Mouse (Mus musculus) gastrocnemius, postnatal 10 days (tissue): ENCODE data around the gene Dpt. TPM values are rescaled to one million over a fixed set of nuclear protein-coding genes. Genes with fewer than 3 reads are reported as not detected.
A peak's percentile ranks its signal among the peaks of the same experiment; 100 is the strongest.

Experiments
- DNase-seq: peaks from one replicate; pipeline ENCODE4 v3.0.0; 2021; ENCODE audit warnings: mixed read lengths
- total RNA-seq, 2 experiments: library from RNA; stranded (reverse); gene quantifications; 2 replicates each; pipeline ENCODE4 v1.2.3; 2021

Gene Dpt
- total RNA-seq, 2 experiments from 2014 or later = 128 to 135 TPM

DNA sequence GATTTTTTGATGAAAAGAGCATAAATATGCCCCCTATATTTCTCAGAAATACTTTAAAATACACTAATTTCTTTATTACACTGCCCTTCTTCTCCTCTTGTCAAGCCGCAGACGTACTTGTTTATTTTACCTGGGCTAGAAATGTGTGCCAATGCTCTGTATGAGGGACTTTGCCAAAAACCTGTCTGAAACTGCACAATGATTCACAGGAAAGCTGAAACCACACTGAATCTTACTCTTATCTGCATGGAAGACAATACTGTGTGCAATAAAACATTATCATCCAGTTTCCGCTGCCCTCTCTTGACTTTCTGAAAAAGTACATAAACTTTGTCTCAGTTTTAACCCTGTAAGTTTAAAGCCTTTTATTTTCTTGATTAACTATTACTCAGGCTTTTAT is 20.9 kb downstream of the Dpt start:
- no peak for DNase-seq

DNA sequence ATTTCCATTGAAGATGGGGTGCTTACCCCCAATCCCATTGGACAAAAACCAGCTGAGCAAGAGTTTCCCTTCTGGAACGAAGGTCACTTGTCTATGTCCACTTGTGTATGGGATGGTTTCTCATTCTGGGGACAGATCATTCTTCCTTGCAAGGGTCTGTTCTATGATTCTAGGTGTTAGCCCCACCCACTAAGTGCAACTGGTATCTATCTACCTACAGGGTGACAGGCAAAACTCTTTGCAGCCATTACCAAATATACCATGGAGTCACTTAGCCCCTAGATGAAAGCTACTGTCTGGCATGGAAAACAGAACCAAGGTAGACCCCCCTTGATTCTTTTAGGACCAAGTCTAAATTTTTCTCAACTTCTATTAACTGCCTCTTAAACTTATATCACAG is 24.9 kb downstream of the Dpt start:
- DNase-seq = no peak

DNA sequence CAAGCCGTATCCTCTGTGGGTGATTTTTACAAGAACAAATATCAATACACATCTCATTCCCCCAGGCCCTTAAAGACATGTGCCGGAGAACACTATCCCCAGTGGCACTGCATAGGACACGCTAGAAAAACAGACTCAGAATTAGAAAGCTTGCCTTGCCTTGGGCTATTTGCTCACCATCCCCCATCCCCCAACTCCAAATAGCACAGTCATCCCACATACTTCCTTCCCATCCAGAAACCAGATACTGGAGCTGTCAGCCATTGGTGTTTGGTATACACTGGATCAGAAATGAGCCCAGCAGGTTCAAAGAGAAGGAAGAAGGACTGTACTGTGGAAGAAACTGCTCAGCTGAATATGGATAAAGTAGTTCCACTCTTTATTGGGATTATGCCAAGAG is 25.4 kb downstream of the Dpt start:
- DNase-seq = no peak

DNA sequence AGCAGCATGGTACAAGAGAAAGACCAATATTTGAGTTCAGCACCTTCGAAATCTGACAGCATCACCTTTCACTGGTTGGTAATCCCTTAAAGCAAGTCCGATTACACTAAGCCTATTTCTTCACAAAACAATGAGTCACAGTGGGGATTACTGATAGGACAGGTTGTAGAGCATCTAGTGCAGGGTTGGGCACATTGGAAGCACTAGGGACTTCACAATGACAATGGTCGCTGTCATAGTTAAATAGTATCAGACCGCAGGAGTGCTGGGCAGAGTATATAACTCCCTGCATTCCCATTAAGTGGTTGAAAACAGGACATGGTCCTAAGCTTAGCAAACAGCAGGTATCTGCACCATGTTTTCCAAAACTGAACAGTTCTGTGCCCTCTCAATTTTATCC is 25.8 kb downstream of the Dpt start:
- DNase-seq = no peak

DNA sequence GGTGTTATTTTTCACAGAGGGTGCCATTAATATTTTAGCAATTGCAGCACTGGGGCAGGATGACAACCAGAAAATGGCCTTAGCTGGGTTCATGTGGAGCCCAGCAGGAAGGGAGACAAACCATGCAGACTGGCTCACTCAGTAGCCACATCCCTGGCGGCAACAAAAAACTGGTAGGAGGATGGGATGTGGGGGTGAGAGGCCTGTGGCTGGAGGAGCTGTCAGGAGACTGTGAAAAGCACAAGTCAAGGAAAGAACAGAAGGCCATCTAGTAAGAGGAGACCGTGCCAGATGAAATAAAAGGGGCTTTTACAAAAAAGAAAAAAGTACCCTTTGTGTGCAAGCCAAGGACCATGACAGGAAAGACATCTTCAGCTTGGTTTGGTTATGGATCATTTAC is 28.5 kb downstream of the Dpt start:
- DNase-seq = no peak

DNA sequence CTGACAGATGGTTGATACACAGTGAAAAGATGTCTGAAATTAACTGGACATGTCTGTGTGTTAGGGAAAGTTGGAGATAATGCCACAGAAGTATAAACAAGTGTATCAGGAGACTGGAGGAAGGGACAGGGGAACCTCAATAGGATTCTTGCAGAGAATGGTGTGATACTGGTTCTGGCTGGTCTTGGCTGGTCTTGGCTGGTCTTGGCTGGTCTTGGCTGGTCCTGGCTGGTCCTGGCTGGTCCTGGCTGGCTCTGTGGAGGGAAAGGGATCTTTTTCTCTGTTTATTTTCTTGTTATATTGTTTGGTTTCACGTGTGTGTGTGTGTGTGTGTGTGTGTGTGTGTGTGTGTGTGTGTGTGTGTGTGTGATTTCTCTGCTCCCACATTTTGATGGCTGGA is 33.4 kb downstream of the Dpt start:
- DNase-seq = no peak

DNA sequence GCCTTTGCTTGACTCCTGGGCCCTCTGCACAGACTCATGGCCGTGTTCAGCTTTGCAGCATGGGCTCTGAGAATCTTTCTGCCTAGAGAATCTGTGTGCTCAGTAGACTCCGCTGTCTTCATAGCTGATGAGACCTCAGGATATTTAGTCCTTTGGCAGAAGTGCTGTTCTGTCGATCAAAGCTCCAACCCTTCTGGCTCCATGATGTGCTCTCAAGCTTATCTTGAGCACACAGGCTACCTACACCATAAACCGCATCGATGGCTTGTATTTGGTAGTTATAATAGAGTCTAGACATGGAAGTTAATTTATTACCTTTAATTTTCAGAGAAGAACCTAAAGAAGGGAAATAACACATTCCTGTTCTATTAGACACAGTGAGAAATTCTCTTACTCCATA is 36.0 kb downstream of the Dpt start:
- no peak for DNase-seq

DNA sequence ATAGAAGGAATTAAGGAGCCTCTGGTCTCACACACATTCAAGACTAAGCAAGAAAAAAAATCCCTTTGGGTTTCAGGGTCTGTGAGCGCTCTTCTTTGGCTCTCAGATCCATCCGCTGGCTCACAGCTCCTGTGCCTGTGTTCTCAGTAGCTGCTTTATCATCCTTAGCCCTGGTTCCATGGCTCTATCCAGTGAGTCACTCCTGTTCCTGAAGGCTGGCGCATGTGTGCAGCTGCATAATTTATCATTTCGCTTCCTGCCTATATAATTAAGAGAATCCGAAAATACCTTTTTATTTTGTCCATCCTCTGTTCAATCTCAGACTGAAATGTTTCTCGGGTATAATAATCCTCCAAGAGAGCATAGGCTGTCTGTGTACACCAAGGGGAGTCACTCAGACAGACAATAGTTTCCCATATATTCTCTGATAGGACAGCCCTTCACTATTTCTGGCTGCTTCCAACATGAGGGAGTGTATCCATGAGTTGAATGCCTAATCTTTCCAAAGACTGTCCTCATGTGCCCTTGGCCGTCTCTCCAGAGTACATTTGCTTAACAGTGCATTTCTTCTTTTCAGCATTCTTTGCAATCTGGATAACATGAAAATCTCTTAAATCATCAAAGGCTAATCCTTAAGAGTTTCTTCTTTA is 52.3 kb downstream of the Dpt start:
- no peak for DNase-seq

DNA sequence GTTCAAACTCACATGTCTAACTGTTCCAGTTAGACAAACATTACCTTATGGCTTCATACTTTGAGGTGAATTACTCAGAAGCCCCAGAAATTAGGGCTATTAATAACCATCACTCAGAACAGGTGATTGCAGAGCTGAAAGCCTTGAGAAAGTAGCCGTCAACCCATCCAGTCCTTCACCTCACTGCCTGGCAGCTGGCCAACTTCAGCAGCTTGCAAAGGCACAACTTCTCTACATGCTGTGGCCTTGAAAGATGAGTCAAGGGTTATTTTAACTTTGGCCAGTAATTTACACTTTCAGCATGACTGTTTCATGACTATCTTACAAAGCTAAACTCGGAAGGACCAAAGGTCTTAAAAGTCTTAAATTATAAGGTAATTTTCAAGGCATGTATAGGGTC is 59.3 kb downstream of the Dpt start:
- peak; percentile 67 for DNase-seq

DNA sequence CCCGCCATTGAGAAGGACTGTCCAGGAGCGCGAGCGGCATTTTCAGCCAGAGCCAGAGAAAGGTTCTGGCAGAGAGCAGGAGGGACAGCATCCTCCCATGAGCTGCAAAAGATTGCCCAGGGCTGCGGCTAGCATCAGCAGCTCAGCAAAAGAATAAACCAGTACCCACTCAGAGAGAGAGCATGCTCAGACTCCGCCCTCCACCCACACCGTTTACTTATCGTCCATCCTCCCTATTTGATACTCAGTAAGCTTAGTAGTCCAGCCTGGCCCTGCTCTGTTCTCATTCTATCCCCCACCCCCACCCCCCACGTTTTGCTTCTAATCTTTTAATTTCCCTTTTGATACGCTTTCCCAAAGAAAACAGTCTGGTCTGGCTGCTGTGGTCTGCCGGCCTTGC is 63.5 kb downstream of the Dpt start:
- no peak for DNase-seq

DNA sequence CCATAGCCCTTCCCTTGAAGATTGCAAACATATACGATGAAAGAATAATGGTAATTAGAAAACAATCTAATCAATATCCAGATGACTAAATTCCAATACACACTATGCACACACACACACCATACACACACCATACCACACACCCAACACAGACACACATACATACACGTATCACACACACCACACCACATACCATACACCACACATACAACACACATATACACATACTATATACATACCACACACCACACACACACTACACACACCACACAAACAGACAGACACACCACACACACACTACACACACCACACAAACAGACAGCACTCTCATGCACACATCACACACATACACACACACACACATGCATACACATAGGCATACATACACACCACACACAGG is 64.3 kb downstream of the Dpt start:
- DNase-seq = no peak

DNA sequence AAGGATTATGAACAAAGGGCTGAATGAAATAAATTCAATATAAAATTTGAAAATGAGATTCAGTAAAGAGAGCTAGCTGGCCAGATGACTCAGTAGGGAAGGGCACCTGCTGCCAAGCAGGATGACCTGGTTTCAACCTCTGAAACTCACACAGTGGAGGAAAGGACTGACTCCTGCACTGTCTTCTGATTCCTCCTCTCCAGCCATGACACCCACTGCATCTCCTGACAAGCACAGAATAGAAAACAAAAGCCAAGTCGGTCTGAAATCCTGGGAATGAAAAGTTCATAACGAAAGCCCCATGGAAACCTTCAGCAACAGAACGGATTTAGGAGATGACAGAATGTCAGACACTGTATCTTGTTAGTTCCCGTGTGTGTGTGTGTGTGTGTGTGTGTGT is 65.1 kb downstream of the Dpt start:
- DNase-seq = no peak

DNA sequence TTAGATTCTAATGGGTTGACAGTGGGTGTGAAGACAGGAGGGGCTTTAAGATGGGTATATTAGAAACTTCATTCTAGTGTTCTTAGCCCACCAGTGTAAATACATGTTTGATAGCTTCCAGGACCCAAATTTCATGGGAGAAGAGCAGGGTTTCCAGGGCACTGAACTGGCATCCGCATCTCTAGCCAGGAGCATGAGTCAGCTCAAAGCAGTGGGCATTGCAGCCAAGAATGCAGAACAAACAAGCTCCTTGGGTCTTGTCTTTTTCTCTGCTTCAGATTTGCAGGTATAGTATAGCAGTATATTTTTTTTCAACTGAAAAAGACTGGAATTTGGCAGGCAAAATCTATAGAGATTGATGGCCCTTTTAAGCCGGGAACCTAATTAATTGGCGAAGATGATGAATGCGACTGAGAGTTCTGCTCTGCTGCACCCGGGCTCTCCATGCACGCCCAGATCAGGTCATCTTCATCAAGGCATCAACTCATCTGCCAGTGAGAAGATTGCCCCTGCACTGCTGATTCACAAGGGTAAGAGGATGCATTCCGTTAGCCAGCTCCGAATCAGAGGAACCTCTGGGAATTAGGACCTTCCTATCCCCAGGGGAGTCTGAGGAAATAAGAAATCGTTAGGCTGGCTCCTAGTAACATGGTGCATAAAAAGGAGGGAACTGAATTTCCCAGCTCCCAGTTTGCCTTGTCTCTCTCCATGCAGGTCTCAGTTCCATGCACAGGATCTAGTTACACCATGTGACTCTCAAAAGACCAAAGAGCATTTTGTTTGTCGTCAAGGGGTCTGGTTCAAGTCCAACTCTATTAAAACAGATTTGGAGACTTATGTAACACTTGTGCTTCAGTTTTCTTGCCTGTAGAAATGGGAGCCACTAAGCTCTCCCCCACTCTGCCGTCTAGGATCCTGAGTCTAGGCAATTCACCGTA is 66.8 kb downstream of the Dpt start:
- DNase-seq = no peak

DNA sequence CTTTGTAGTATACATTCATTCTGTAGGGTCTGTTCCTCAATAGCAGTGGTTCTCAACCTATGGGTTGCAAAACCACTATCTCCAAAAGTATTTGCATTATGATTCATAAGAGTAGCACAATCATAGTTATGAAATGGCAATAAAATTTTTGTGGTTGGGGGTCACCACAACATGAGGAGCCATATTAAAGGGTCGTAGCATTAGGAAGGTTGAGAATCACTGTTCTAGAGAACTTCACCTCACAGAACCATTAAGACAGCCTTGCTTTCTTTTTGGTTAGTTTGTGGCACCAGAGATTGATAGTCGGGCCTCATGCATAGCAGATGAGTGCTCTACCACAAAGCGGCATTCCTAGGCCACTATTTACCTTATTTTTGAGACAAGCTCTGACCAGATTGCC is 68.2 kb downstream of the Dpt start:
- no peak for DNase-seq

DNA sequence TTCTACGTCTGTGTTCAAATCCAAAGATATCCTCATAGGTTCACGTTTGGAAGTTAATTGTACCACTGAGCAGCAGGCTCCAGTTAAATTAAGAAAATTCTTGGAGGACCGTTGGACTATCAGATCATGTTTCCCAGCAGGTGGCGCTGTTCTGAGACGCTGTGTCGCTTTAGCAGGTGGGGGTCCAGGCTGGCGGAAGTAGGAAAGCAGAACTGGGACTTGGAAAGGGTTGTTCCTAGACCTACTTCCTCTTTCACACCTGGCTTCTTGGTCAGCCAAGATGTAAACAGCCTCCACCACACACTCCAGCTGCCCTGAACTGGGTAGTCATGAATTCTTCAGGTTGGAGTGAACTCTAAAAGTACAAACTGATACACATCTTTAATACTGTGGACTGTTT is 74.2 kb downstream of the Dpt start:
- peak; percentile 43 for DNase-seq

Other genes starting within 250 kb of the Dpt start
- not detected for gene Xcl1, start 138.9 kb downstream of the Dpt start, total RNA-seq